21 mouse cellular contexts compared by ENCODE assay signal in genomic region chr1:98171291-98171690, GRCm38 (mm10).
A peak's percentile ranks its signal among the peaks of the same experiment; 100 is the strongest.
DNase-seq lines count a peak whose midpoint lies in the region; TF ChIP-seq lines count a peak whose summit lies in the region.
"Had no signal": no experiment of that assay in that cellular context is flagged by ENCODE, and none has a peak within 500 bp of the region (broad histone marks: within the 10 kb centered on the region; RNA-seq: fewer than 3 reads in every experiment).

No protein-coding gene starts in this region.

- H3K36me3 ChIP-seq in myocyte (ENCODE audit: control insufficient read depth, insufficient read depth), result no peaks in the 10 kb centered on the region
- H3K36me3 ChIP-seq: embryonic facial prominence, embryonic 10.5 days; embryonic facial prominence, embryonic 12.5 days; forebrain, embryonic 15.5 days; G1E had no signal

- H3K4me3 ChIP-seq in myocyte, result no peak overlapping the region
- H3K4me3 ChIP-seq: embryonic facial prominence, embryonic 10.5 days; embryonic facial prominence, embryonic 12.5 days; forebrain, embryonic 13.5 days; forebrain, embryonic 15.5 days had no signal

- no peaks in the 10 kb centered on the region for H3K27me3 ChIP-seq in myocyte (ENCODE audit: control insufficient read depth, insufficient read depth, insufficient read length)
- H3K27me3 ChIP-seq: CH12.LX; embryonic facial prominence, embryonic 12.5 days; forebrain, embryonic 13.5 days; forebrain, embryonic 15.5 days had no signal

- no peak overlapping the region for H3K4me2 ChIP-seq in myocyte (ENCODE audit: low read depth)
- H3K4me2 ChIP-seq: embryonic facial prominence, embryonic 12.5 days; forebrain, embryonic 13.5 days; forebrain, embryonic 15.5 days had no signal

- peak; percentile 42 for DNase-seq in adrenal gland, postnatal 10 days
- DNase-seq in adrenal gland, adult 18-20 months (ENCODE audit: low spot score in 2 of 2), result no peak
- DNase-seq in 3T3-L1 (ENCODE audit: low read depth, low spot score), result peak; percentile 10
- peak; percentile 75 for DNase-seq in NIH3T3 (ENCODE audit: low read depth)
- DNase-seq in urinary bladder, adult 2 months (ENCODE audit: low spot score), result no peak
- DNase-seq in thymus, postnatal 10 days (ENCODE audit: low spot score in 2 of 2), result no peak
- DNase-seq: adrenal gland, postnatal 25 days; B cell, adult 2 months; cerebellum, adult 11-12 months; cerebellum, adult 2 months; cerebellum, adult 9-10 months; cerebellum, postnatal 10 days; cerebellum, postnatal 25 days; forebrain, postnatal 0 days had no signal

- TF ChIP-seq POLR2A in myocyte (IDR thresholded peaks at IDR 0.05; ENCODE audit: insufficient read length, low read depth), result no peak

- H3ac ChIP-seq in myocyte (ENCODE audit: control insufficient read depth, insufficient read length), result no peak overlapping the region

- H3K79me2 ChIP-seq in myocyte (ENCODE audit: control insufficient read depth, insufficient read depth), result no peaks in the 10 kb centered on the region

TF ChIP-seq in myocyte, 11 proteins besides CTCF, POLR2A, EP300 and RAD21:
- TF ChIP-seq USF1 (IDR thresholded peaks at IDR 0.05; ENCODE audit: low read depth) (no peak), TCF12 (IDR thresholded peaks at IDR 0.05; ENCODE audit: insufficient read depth, poor library complexity, severe bottlenecking) (no peak), MAX (IDR thresholded peaks at IDR 0.05; ENCODE audit: low read depth) (no peak), E2F4 (IDR thresholded peaks at IDR 0.05; ENCODE audit: insufficient read depth) (no peak), MYOG (IDR thresholded peaks at IDR 0.05; ENCODE audit: control insufficient read depth in 1 of 3, insufficient read depth in 1 of 3, insufficient read length in 2 of 3, low read depth in 2 of 3) (no peak), MYOD1 (IDR thresholded peaks at IDR 0.05; ENCODE audit: control insufficient read depth in 1 of 3, insufficient read length in 2 of 3, low read depth in 2 of 3) (no peak), TCF3 (IDR thresholded peaks at IDR 0.05; ENCODE audit: insufficient read length, low read depth) (no peak), CEBPB (IDR thresholded peaks at IDR 0.05; ENCODE audit: insufficient read depth, poor library complexity, severe bottlenecking) (peak; percentile 32; the same call in 1 of the 2 replicates)
TF ChIP-seq in myocyte: peak in this region for 1.

Comparison
In these comparisons a context has a peak if more than half of its experiments do, and no peak if none do; other contexts are left out.
1. DNase-seq: peak in adrenal gland, postnatal 10 days (single experiment), 3T3-L1 (single experiment) and NIH3T3 (single experiment); none in adrenal gland, adult 18-20 months (0 of 2), urinary bladder, adult 2 months (single experiment) and thymus, postnatal 10 days (0 of 2).